Mouse (Mus musculus) adipocyte (in vitro differentiated cells): ENCODE measurements around the gene Baat.
"Not testable (repeated sequence)": the region's sequence is repeated elsewhere in the genome, so short reads cannot be mapped to it uniquely, and the experiment has no call there.

Experiments used
- DNase-seq: peaks from one replicate; pipeline ENCODE4 v3.0.0-alpha.2; 2016; ENCODE audit warnings: low spot score

The Baat gene

DNA sequence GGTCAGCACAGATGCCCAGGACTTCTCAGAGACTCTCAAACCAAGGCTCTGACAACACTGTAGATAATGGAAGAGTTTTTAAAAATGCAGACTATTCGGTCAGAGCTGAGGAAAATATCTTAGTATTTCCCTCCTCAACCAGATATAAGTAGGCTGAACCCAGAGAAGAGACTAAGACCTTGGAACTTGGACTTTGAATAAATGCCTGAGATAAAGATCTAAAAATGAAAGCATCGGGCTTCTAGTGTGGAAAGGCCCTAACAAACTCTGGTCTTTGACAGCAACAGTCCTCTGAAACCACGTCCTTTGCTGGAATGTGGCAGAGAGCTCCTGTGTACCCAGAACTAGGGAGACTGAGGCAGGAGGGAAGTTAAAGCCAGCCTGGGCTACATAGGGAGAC is at the start of gene Baat:
Baat (minus strand) TSS at position 172 of the 400 bp plus-strand sequence.
- no peak for DNase-seq

DNA sequence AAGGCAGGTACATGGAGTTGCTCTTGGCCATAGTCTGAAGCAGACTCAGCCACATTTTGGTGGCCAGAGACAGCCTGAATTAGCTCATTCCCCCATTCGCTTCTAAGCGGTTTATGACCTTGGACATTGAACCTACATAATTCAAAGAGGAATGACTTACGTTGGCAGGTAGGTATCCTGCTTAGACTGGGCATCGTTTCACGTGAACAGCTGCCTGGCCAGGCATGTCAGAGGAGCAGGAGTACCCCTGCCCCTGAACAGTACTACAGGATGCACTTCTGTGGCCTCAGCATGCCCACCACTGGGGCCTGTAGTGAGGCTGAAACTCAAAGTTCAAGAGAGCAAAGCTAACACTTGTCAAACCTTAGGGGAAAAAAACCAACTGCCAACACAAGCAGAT is 47.0 kb upstream of the Baat start:
- no peak for DNase-seq

DNA sequence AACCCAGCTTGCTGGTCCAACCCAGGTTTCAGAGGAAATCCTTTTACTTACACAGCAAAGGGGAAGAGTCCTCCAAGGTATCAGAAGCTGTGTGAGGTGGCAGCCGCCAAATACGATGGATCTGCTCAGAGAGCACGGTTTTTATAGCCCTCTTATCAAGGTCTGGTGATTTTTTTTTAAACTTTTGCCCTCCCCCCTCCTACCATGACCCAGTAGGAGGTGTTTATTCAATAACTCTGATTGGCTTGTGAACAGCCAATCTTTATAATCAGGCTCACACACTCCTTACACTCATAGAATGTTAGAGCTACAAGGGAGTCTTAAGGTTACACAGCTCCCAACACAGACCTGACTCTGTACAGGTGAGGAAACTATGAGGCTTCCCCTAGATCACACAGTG is 43.0 kb upstream of the Baat start, which contains the start of gene Aldob:
Aldob (minus strand) TSS at position 164 of the 400 bp plus-strand sequence.
- no peak for DNase-seq

DNA sequence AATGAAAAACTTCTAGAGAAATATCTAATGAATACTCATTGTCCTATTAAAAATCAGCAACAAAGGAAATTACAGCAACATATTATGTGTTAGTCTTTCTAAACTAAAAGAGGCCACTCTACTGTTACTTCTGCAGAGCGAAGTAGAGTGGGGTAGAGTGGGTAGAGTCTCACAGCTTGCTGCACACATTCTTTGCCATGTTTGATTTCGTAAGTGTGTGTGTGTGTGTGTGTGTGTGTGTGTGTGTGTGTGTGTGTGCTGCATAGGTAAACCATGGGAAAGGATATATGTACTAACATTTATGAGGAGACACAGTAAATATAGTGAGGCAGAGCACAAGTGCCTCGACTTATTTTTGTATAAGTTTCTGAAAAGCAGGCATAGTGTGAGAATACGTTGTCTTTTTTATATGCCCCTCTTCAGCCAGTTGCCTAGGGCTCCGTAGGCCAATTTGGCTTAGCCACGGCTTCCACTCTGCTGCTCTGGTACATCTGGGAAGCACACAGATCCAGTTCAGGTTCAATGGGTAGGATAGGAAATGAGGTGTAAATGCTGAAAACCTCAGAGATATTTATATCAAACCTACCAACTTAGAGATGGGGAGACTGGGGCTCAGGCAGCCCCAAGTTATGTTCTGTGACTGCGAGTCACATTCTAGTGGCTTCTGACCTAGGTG is 41.3 kb upstream of the Baat start:
- DNase-seq = no peak

DNA sequence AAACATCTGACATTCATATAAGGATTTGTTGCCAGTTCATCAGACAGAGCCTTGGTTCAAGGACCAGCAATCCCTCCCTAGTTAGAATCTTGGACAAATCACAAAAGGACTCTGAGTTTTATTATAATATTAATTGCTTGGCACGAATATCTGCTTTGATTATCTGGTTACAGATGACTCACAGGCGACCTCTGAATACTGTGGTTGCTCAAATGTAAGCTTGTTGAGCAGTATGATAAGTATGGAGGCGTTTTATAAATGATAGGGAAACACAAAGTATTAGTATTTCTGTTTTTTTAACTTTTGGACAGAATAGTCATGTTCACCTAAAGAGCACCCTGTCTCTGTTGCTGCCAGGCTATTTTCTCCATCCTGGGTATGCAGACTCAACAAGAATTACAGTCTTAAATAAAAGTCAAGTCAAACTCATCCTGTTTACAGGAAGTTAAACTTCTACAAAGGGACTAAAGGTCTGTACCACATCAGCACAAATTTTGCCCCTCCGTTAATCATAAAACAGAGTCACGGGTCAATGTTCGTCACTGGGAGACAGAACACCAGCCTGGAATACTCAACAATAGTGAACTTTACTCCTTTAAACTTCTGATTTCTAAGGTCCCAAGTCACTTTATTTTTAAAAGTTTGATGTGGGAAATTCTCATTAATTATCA is 40.7 kb upstream of the Baat start:
- DNase-seq = no peak

DNA sequence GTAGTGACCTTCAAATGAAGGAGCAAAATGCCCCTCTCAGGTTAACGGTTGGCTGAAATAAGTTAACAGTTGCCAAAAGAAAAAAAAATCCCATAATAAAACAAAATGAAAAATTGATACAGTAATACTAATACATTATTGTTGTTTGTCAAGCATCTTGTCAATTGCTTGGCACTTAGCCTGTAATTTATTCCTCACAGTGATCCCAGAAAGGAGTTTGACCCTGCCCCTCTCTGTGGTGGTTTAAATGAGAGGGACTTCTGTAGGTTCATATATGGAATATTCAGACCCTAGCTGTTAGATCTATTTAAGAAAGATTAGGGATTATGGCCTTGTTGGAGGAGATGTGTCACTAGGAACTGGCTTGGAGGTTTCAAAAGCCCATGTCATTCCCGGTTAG is 39.7 kb upstream of the Baat start:
- no peak for DNase-seq

DNA sequence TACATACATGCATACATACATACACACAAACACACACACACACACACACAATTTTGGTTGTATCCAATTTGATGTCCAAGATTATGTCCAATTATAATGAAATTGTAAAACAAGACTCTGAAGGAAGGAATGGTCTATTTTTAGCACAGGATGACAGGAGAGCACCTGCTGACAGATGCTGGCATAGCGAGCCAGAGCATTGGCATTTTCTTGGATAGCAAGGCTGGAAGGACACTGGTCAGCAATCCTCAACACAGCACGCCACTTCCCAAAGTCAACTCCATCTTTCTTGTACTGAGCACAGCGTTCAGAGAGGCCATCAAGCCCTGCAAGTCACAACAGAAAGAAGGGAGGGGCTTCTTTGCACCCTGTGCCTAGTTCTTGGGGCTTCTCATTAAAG is 34.6 kb upstream of the Baat start:
- DNase-seq = no peak

DNA sequence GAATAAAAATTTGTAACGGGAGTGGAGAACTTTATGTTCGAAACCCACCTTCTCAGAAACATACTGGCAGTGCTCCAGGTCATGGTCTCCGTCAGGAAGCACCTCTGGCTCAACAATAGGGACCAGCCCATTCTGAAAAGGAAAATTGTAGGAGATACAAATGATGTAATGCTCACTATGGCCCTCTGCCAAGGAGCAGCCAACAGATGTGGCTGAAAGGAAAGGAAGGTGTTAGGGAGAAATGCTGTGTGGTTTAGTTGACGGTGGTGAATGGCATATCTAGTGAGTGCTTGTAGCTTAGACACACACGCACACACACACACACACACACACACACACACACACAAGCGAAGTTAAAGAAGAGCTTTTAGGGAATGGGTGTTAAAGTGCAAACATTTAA is 33.3 kb upstream of the Baat start:
- peak; percentile 20 for DNase-seq

DNA sequence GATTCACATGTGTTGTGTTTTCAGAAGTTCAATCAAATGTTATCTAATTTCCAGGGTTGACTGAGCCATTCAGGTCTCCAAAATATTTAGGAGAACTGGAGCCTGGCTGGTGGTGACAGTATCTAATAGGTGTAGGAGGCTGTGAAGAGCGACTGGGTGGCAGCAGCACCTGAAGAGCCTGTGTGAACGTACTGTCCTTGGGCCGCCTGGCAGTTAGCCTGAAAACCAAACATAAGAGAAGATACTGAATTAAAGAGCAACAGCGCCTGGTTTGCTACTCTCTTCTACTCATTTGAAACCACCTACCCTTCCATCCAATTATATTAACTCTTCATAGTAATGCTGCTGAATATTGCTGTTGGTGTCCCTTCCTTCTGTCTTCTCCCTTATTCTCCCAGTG is 30.3 kb upstream of the Baat start:
- DNase-seq = no peak

DNA sequence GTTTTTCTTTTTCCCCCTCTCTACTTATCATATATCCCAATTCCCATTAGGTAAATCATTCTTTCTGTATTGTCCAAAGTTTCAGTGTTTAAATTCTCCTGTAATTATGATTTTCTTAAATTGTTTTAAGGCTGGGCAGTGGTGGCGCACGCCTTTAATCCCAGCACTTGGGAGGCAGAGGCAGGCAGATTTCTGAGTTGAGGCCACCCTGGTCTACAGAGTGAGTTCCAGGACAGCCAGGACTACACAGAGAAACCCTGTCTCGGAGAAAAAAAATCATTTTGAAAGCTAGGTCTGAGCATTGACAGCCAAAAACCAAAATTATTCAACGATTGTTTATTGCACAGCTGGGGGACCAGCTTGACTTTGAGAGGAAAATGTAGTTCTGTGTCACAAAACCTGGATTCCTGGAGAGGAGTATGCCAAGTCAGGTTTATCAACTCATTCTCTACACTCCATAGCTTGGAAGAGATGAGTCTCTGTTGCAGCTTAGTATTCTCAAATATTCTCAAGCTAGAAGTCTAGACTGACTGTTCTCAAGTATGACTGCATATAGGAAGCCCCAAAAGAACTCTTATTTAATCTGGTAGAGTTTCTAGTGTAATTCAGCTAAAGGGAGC is 29.4 kb upstream of the Baat start:
- no peak for DNase-seq

DNA sequence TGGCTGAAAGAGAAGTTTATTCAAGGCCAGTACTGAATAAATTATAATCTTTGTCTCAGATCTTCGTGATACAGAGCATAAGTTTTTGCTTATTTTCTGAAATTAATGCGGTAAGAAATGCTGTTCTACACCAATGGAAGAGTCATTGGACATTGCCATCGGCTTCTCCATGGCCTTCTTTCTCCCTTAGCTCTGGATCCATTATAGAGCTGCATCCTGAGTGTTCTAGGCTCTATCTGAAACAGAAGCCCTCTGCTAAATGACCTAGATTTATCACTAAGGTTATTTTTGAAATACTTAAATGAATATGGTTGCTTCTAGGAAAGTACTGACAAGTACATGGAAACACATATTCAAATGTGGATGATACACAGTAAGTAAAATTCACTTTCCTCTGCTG is 28.7 kb upstream of the Baat start:
- no peak for DNase-seq

DNA sequence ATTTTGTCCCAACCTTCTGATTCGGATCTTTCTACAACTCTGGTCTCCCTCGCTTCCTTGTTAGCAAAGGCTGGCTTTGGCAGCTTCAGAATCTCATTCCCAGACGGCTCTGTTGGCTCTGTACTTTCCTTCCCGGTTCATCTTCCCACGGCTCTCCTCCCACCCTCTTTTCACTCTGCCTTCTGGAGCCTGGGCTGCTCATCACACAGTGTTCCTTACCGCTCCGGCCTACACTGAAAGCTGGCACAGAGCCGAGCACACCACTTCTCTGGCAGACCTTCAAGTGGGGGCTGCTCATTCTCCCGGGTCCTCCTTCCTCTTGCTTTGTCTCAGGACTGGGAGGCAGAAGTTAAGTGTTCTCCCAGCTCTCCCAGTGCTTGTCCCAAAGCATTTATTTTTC is 16.2 kb upstream of the Baat start:
- no peak for DNase-seq

DNA sequence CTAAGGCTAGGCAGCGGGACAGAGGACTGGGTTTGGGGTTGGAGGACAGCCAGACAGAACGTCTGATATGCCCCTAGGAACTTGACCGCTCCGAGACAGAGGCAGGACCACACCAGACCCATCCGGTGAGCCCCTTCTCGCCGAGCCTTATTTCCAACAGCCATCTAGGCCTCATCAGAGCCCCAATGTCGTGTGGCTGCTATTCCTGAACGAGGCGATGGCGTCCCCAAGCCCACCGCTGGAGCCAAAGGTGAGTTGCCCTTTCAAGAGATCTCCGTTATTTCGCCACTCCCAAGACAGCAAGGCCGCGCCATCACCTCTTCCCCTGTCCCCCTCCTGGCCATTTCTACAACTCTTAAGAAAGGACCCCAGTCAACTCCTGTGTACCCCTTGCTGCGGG is 15.0 kb upstream of the Baat start:
- DNase-seq = no peak

DNA sequence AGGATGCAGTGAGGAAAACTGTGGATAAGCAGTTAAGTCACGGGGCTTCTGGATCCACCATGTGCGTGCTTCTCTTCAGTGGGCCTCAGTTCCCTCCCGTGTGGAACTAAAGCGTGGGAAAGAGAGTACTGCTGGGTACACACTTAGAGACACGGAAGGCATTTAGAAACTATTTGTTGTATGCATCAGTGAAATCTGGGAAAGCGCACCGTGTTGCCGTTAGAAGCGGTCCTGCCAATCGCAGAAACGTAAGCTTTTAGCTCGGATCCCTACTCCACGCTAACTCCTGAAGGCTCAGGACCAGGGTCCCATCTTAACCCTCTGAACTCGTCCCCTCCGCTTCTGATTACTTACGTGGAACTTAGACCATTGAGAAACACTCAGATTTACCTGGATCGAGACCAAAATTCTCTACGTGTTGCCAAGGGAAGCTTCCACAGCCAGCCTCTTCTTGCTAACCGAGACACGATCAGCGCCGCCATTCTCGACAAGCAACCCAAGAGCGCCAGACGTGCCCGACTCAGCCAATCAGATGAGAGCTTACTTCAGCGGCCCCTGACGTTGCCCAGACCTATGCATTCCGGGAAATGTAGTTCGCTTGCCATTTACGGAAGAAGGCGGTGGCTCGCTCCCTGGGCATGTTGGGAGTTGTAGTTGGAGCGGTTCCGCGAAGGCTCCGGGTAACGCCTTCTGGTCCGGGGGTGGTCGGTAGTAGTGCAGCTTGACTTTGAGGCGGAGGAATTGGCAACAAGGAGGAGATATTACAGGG is 14.4 kb upstream of the Baat start, which contains the start of the genes Mrpl50 and Zfp189:
Mrpl50 (minus strand) TSS at position 522 of the 769 bp plus-strand sequence.
Zfp189 (plus strand) TSS at position 605 of the 769 bp plus-strand sequence.
- DNase-seq = peak; percentile 97

DNA sequence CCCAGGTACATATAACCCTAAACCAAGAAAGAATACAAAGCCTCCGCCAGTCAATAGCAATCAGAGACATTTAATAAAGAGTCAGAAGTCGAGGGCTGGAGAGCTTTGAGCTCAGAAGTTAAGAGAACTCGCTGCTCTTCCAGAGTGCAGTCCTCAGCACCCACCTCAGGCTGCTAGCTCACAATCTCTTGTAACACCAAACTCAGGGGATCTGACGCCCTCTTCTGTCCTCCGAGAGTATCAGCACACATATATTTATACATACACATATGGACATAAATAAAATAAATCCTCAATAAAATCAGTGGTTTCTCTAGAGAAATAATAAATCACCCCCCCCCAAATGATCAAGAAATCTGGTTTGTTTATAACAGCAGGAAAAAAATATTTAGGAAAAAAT is 13.1 kb upstream of the Baat start:
- no peak for DNase-seq

DNA sequence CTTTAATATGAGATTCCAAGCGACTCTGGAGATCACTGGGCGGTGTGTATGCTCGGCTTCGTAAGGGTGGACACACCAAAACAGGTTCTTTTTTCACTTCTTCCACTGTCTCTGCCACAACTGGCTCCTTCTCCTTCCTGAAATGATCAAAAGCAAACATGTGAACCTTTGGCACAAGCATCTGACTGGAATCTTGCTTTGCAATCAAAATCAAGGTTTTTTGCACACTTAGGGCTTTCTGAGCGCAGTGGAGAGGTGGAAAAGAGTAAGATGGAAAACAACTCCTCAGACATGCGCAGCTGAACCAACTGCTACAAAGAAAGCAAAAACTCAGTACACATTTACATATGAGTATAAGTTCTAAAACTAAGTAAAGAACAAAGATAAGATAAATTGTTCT is 8.1 kb upstream of the Baat start:
- DNase-seq = no peak

DNA sequence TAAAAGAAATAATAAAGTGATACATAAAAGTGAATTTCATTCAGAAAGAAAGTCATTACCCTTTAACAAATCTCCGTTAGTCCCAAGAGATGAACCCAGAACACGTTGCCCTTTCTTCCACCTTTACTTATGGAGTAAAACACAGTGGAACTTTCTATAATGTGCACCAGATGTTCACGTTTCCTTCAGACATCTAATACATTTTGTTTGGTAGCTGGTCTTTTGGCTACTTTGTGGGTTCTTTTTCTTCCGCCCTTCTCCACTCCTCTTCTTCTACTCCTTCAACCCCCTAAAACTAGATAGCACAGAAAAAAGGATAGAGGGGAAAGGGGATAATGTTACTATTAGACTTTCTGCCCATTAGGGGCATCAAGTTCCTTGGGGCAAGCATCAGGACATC is 6.3 kb upstream of the Baat start:
- DNase-seq = no peak

DNA sequence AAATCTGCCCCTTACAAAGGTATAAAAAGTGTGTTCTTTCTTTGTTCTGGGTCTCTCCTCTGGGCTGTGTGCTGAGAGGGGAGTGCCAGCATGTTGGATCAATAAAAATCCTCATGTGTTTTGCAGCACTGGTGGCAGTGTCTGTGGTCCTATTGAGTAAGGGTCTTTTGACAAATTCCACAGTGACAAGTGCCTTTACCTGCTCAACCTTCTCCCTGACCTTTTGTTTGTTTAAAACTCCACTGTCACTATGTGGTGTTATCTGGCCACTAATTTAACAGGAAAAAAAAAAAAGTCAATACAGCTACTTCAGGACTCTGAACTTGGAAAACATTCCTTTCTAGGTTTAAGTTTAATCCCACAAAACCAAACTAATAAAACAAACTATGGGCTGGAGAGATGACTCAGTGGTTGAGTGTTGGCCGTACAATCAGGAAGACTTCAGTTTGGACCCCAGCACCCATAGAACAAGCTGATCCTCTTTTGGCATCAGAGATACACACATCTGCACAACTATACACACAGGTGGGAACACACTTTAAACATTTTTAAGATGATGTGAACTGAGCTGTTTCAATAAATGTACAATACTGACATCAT is 4.0 kb upstream of the Baat start:
- not testable (repeated sequence) for DNase-seq

DNA sequence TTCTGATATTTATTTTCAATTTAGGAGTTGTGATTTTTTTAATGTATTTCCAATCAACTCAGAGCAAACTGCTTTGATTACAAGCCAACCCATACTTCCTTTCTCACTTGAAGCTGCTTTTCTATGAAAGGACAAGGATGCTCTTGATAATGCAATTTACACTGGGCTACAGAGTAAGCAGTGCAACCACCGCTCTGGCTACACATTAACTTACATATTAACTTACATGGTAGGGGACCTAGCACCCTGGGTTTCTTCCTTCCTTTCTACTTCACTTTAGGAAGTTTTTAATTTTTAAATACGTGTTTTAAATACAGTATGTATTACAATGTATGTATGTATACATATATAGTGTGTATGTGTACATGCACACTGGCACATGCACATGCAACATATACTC is 2.8 kb upstream of the Baat start:
- no peak for DNase-seq

DNA sequence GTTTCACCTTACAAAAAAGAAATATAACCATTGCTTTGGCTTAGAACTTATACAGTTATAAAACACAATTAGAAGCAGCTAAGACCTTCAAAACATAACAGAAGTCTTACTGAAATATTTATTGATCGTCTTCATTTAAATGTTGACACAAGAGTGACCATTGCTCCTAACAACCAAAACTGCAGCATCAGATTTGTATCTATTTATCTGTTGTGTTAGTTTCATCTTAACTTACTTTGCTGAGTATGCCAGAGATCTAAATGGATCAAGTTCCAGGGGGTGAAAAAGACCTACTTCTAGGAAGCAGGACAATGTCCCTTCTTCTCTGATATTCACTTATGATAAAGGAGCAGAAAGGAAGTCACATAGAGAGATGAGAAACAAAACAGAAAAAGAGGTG is 2.8 kb downstream of the Baat start:
- DNase-seq = no peak

DNA sequence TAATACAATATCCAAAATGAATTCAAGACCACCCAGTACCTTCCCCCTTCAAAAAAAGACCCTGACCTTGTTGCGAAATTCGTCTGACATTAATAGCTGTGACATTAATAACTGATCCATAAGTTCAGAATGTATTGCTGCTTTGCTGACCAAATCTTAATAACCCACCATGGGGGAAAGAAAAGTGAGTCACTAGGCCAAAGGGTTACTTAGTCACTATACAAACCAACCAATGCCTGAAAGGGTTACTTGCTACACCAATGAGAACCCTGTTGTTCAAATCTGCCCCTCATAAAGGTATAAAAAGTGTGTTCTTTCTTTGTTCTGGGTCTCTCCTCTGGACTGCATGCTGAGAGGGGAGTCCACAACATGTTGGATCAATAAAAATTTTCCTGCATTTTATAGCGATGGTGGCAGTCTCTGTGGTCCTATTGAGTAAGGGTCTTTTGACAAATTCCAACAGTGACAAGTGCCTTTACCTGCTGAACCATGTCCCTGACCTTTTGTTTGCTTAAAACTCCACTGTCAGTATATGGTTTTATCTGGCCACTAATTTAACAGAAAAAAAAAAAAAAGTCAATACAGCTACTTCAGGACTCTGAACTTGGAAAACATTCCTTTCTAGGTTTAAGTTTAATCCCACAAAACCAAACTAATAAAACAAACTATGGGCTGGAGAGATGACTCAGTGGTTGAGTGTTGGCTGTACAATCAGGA is 20.3 kb downstream of the Baat start:
- DNase-seq = not testable (repeated sequence)
